In genomic region chr12:56345367-56346089, GRCm38 (mm10) we compare ENCODE assay signal across 8 mouse cellular contexts. TPM values are rescaled to one million over a fixed set of nuclear protein-coding genes. Genes with fewer than 3 reads are reported as not detected.
A peak's percentile ranks its signal among the peaks of the same experiment; 100 is the strongest.
DNase-seq lines count a peak whose midpoint lies in the region; ATAC-seq lines count a peak whose summit lies in the region.

Gene Mbip (minus strand): TSS chr12:56345894.

- H3K27ac ChIP-seq in hindbrain, embryonic 12.5 days: peak within 1 kb of the TSS; percentile 74

- no peaks in the 10 kb centered on the region for H3K9me3 ChIP-seq in hindbrain, embryonic 12.5 days (replicated peaks)

- H3K9ac ChIP-seq in hindbrain, embryonic 12.5 days: peak within 1 kb of the TSS; percentile 85

- ATAC-seq in hindbrain, embryonic 12.5 days (ENCODE audit: low FRiP score): peak; percentile 99

- H3K4me3 ChIP-seq in hindbrain, embryonic 12.5 days: peak within 1 kb of the TSS; percentile 93

- no peaks in the 10 kb centered on the region for H3K36me3 ChIP-seq in hindbrain, embryonic 12.5 days

- peaks cover 5% of the 10 kb centered on the region; the same call in 1 of the 2 replicates for H3K4me1 ChIP-seq in hindbrain, embryonic 12.5 days

- no peaks in the 10 kb centered on the region for H3K27me3 ChIP-seq in hindbrain, embryonic 12.5 days

- WGBS in hindbrain, embryonic 12.5 days: under 1% methylated on average over 31 of the region's 37 CpGs

- DNase-seq in NIH3T3 (ENCODE audit: low read depth): peak; percentile 99
- peak; percentile 100 for DNase-seq in cerebellum, postnatal 10 days
- peak; percentile 94 to 97 for DNase-seq in frontal cortex, postnatal 10 days (ENCODE audit: low spot score in 2 of 2)
- peak; percentile 98 for DNase-seq in layer of hippocampus, postnatal 14 days (ENCODE audit: low spot score in 2 of 2)
- peak; percentile 100 for DNase-seq in lung, postnatal 14 days
- peak; percentile 99 for DNase-seq in retina, adult 2 months (ENCODE audit: low read depth, low spot score)
- DNase-seq in thymus, postnatal 36 days: peak; percentile 94 to 98

- peak within 1 kb of the TSS; percentile 63 for H3K4me2 ChIP-seq in hindbrain, embryonic 12.5 days (replicated peaks)

RNA-seq across cellular contexts. Expression of gene Mbip, which starts in this region (rescaled TPM):
- 45.7 and 47.9 TPM in 2 replicates for polyA plus RNA-seq in hindbrain, embryonic 12.5 days (2016; fragmentation: Nextera tagmentation; extraction: Ambion mirVana)
- 10 to 100 TPM; 17.1 to 23.4 TPM for total RNA-seq in layer of hippocampus, postnatal 14 days (2021)

Comparison
In these comparisons a context has a peak if more than half of its experiments do, and no peak if none do; other contexts are left out.
1. Peak in every context shown above with its lines: DNase-seq, ATAC-seq, H3K4me3 ChIP-seq and H3K27ac ChIP-seq.